Mouse (Mus musculus): ENCODE measurements around the gene Cryba4. TPM values are rescaled to one million over a fixed set of nuclear protein-coding genes. Genes with fewer than 3 reads are reported as not detected.
A peak's percentile ranks its signal among the peaks of the same experiment; 100 is the strongest.

Gene Cryba4
- total and polyA plus RNA-seq, 2 experiments from 2014 or later: 1.6 to 3.7 TPM

DNA sequence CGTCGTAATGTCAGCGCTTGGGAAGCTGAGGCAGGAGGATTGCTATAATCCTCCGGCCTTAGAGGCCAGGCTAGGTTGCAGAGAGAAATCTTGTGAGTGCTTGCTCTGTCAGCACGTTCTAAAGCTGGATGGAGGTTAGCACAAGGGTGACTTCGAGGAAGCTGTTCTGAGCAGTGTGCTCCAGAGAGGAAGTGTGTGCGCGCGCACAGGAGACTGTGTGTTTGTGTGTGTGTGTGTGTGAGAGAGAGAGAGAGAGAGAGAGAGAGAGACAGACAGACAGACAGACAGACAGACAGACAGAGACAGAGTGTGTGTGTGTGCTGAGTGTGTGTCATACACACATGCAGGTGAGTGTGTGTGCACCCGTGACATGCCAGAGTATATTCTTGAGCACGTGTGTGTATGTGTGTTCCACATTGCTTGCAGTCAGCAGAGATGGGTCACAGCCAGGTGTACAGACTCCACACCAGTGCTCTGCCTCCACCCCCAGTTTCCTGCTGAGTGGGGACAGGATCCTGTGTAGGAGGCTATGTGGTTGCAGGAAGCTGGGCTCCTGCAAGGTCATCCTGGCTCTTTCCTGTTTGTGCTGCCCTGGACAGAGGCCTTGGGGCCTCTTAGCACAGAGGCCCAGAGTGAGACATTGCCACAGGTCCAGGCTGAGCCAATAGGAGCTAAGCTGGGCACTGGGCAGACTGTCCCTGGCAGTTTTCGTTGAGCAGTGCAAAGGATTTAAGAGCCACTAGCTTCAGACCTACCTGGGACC is 46.1 kb upstream of the Cryba4 start:
- TF ChIP-seq EP300 (IDR thresholded peaks at IDR 0.05; ENCODE audit: low read depth) (peak; percentile 82; the same call in 1 of the 2 replicates), CTCF (IDR thresholded peaks at IDR 0.05; ENCODE audit: low read depth) (no peak)
- WGBS: 69% methylated on average over 12 of the region's 12 CpGs
- peak; percentile 63 for DNase-seq (ENCODE audit: low spot score)

DNA sequence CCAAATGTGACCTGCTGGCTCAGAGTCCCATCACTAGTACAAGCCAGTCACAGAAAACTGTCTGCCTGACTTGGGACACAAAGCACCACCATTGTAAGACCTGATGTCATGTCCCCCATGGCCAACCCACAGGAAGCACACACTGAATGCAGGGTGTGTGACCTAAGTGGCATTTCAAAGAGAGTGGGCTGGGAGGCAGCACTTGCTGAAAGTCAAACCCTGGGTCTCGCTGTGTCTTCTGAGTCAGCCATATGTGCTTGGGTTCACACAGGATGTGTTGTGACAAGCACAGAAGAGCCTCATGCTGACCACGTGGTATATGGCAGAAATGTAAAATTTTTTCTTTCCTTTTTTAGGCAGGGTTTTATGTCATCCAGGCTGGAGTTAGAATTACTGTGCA is 44.9 kb upstream of the Cryba4 start:
- no peaks in the 10 kb centered on the region; the same call in 1 of the 2 replicates for H3K36me3 ChIP-seq (replicated peaks; ENCODE audit: control insufficient read depth, insufficient read depth, low read length)
- WGBS: 49% methylated on average over 2 of the region's 2 CpGs
- TF ChIP-seq EP300 (IDR thresholded peaks at IDR 0.05; ENCODE audit: low read depth) (no peak), CTCF (IDR thresholded peaks at IDR 0.05; ENCODE audit: low read depth) (no peak)
- no peaks in the 10 kb centered on the region for H3K9me3 ChIP-seq (replicated peaks; ENCODE audit: control insufficient read depth, low read length)
- H3K27me3 ChIP-seq (ENCODE audit: control insufficient read depth, insufficient read depth, low read length): no peaks in the 10 kb centered on the region
- ATAC-seq (ENCODE audit: insufficient read depth, low read depth): no peak
- no peak overlapping the region for H3K4me2 ChIP-seq (ENCODE audit: low read depth, low read length)
- H3K9ac ChIP-seq (replicated peaks; ENCODE audit: low read depth, low read length): no peak overlapping the region
- peaks cover 27% of the 10 kb centered on the region; the same call in 1 of the 2 replicates for H3K4me1 ChIP-seq (ENCODE audit: control insufficient read depth, insufficient read depth)
- no peak for DNase-seq (ENCODE audit: low spot score)
- peak overlapping the region; percentile 60 for H3K27ac ChIP-seq (ENCODE audit: low read depth)
- no peak overlapping the region for H3K4me3 ChIP-seq (ENCODE audit: low read depth, low read length)

More for the DNA sequence above, 46.1 kb upstream of the Cryba4 start:
- no peaks in the 10 kb centered on the region for H3K27me3 ChIP-seq (ENCODE audit: control insufficient read depth, insufficient read depth, low read length)
- H3K9me3 ChIP-seq (replicated peaks; ENCODE audit: control insufficient read depth, low read length): no peaks in the 10 kb centered on the region
- no peaks in the 10 kb centered on the region; the same call in 1 of the 2 replicates for H3K36me3 ChIP-seq (replicated peaks; ENCODE audit: control insufficient read depth, insufficient read depth, low read length)
- H3K4me3 ChIP-seq (ENCODE audit: low read depth, low read length): no peak overlapping the region
- peaks cover 26% of the 10 kb centered on the region; the same call in 1 of the 2 replicates for H3K4me1 ChIP-seq (ENCODE audit: control insufficient read depth, insufficient read depth)
- H3K27ac ChIP-seq (ENCODE audit: low read depth): peak overlapping the region; percentile 60
- no peak overlapping the region for H3K9ac ChIP-seq (replicated peaks; ENCODE audit: low read depth, low read length)
- peak; percentile 73 for ATAC-seq (ENCODE audit: insufficient read depth, low read depth)
- no peak overlapping the region for H3K4me2 ChIP-seq (ENCODE audit: low read depth, low read length)

DNA sequence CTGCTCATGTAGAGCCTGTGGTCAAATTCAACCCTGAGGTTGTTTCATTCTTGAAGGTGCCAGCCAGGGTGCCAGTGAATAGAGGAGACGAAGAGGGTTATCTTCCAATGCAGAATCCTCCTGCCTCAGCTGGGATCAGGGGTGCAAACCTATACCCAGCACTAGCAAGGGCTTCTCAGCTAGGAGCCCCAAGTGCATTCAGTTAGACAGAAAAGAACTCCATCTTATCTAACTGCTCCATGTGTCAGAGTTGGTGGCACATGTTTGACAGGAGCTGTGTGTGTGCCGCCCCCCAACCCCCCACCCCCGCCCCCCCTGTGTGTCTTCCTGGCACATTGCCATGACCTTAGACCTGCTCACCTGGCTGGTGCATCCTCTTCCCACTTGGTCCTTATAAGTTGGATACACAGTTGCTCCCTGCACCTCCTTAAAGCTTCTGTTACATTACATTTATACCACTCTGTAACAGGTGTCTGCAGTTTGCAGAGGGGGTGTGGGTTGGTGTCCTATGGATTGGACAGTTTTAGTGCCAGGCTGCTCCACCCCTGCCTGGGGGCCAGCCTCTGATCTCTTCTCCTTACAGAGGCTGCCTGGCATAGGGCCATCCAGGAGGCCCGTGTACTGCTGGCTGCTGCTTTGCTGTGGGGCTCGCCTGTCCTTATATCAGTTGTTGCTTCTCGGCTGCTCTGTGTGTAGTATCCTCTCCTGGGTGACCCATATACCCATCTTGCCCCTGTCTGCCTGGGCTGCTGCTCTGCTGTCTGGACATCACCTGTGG is 44.3 kb upstream of the Cryba4 start:
- Histone ChIP-seq H3K27me3 (ENCODE audit: control insufficient read depth, insufficient read depth, low read length) (no peaks in the 10 kb centered on the region), H3K9me3 (replicated peaks; ENCODE audit: control insufficient read depth, low read length) (no peaks in the 10 kb centered on the region), H3K36me3 (replicated peaks; ENCODE audit: control insufficient read depth, insufficient read depth, low read length) (no peaks in the 10 kb centered on the region; the same call in 1 of the 2 replicates), H3K4me3 (ENCODE audit: low read depth, low read length) (no peak overlapping the region), H3K9ac (replicated peaks; ENCODE audit: low read depth, low read length) (no peak overlapping the region), H3K4me1 (ENCODE audit: control insufficient read depth, insufficient read depth) (peaks cover 27% of the 10 kb centered on the region; the same call in 1 of the 2 replicates), H3K27ac (ENCODE audit: low read depth) (peak overlapping the region; percentile 60), H3K4me2 (ENCODE audit: low read depth, low read length) (no peak overlapping the region)
- TF ChIP-seq EP300 (IDR thresholded peaks at IDR 0.05; ENCODE audit: low read depth) (no peak), CTCF (IDR thresholded peaks at IDR 0.05; ENCODE audit: low read depth) (no peak)
- DNase-seq (ENCODE audit: low spot score) (peak; percentile 28), ATAC-seq (ENCODE audit: insufficient read depth, low read depth) (peak; percentile 16; the same call in 1 of the 2 replicates)
- 27% methylated on average over 6 of the region's 6 CpGs for WGBS

DNA sequence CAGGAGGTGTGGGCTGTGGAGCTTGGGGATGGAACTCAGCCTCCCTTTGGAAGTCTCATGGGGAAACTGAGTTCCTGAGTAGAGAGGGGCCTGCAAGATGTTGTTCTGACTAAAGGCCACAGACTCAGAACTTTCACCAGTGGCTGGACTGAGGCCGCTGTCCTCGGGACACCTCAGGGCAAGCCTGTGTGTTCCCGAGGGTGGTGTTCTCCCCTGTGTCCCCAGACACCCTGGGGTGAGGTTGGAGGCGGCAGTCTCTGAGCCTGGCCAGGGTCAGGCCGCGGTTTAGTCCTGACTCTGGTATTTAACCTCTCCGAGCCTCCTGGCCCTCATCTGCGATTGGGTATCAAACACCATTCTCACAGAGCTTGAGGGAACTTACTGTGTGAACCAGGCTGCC is 43.2 kb upstream of the Cryba4 start:
- no peaks in the 10 kb centered on the region for H3K27me3 ChIP-seq (ENCODE audit: control insufficient read depth, insufficient read depth, low read length)
- no peak overlapping the region for H3K4me2 ChIP-seq (ENCODE audit: low read depth, low read length)
- peaks cover 27% of the 10 kb centered on the region; the same call in 1 of the 2 replicates for H3K4me1 ChIP-seq (ENCODE audit: control insufficient read depth, insufficient read depth)
- no peak overlapping the region for H3K27ac ChIP-seq (ENCODE audit: low read depth)
- no peak overlapping the region for H3K9ac ChIP-seq (replicated peaks; ENCODE audit: low read depth, low read length)
- no peak for ATAC-seq (ENCODE audit: insufficient read depth, low read depth)
- TF ChIP-seq EP300 (IDR thresholded peaks at IDR 0.05; ENCODE audit: low read depth) (no peak), CTCF (IDR thresholded peaks at IDR 0.05; ENCODE audit: low read depth) (no peak)
- no peak overlapping the region for H3K4me3 ChIP-seq (ENCODE audit: low read depth, low read length)
- no peak for DNase-seq (ENCODE audit: low spot score)
- H3K36me3 ChIP-seq (replicated peaks; ENCODE audit: control insufficient read depth, insufficient read depth, low read length): no peaks in the 10 kb centered on the region; the same call in 1 of the 2 replicates
- H3K9me3 ChIP-seq (replicated peaks; ENCODE audit: control insufficient read depth, low read length): no peaks in the 10 kb centered on the region
- WGBS: 75% methylated on average over 8 of the region's 8 CpGs

DNA sequence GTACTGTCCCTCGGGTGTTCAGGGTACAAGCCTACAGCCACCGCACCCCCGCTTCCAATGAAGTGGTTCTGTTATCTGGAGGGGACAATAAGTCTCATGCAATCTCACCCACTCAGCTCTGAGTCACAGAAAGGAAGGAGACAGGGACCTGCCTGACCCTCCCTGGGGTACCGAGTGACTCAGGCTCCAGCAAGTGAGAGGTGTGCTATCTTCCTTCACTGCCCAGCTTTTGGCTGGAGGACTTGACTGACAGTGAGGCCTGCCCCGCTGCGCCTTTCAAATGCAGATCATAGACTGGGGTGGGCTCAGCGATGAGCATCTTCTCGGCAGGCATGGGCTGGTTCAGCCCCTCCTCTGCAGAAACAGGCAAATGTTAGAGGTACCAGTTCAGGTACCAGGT is 42.8 kb upstream of the Cryba4 start:
- Histone ChIP-seq H3K4me2 (ENCODE audit: low read depth, low read length) (no peak overlapping the region), H3K9me3 (replicated peaks; ENCODE audit: control insufficient read depth, low read length) (no peaks in the 10 kb centered on the region), H3K36me3 (replicated peaks; ENCODE audit: control insufficient read depth, insufficient read depth, low read length) (no peaks in the 10 kb centered on the region; the same call in 1 of the 2 replicates), H3K27me3 (ENCODE audit: control insufficient read depth, insufficient read depth, low read length) (no peaks in the 10 kb centered on the region), H3K9ac (replicated peaks; ENCODE audit: low read depth, low read length) (no peak overlapping the region), H3K4me3 (ENCODE audit: low read depth, low read length) (no peak overlapping the region), H3K4me1 (ENCODE audit: control insufficient read depth, insufficient read depth) (peaks cover 27% of the 10 kb centered on the region; the same call in 1 of the 2 replicates), H3K27ac (ENCODE audit: low read depth) (no peak overlapping the region)
- no peak for DNase-seq (ENCODE audit: low spot score)
- TF ChIP-seq CTCF (IDR thresholded peaks at IDR 0.05; ENCODE audit: low read depth): no peak
- TF ChIP-seq EP300 (IDR thresholded peaks at IDR 0.05; ENCODE audit: low read depth): no peak
- WGBS: 53% methylated on average over 8 of the region's 8 CpGs
- ATAC-seq (ENCODE audit: insufficient read depth, low read depth): no peak

All from heart, postnatal 0 days (tissue).